Mouse (Mus musculus): ENCODE results near the gene Ptprn2.

Ptprn2 gene

DNA sequence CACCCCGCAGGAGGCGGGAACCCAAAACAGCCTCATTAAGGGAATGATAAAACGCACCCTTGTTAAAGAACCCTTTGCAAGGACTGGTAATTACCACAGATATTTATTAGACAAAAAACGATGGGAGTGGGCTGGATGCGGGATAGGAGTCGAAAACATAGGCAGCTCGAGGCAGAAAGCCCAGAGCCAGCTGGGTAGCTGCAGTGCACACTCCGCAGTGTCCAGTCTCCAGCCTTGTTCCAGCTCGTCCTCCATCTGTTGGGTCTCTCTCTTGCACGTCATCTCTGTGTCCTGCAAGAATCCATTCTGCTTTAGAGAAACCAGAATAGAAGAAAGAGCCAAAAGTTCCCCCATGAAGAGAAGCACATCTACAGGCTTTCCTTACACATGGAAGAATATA, 564.3 kb downstream of the Ptprn2 start:
- no peak for DNase-seq (ENCODE audit: low spot score in 2 of 2)

DNA sequence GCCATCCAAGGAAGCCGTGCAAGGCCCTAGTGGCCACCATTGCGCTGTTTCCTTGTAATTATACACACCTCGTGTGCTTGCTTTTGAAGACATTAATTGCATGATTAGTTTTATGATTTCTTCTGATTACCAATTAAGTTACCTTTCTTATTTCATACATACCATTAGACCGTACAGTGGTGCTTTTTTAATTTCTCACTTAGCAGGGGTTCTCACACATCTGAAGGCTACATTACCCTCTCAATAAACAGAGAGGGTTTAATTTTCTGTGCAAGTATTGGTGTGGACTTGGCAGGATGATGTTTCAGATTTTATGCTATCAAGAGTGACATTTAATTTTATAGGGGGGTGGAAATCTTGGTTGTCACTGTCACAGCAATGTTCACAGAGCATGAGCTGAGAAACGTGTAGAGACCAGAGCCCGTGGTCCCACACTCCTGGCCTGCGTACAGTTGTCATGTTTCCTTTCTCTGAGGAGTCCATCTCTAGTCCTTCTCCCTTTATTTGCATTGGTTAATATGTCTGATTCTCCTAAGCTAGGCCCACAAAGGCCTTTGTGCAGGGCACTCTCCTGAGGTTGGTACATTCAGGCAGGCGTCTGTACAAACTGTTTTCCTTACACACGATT, 567.8 kb downstream of the Ptprn2 start:
- no peak for DNase-seq (ENCODE audit: low spot score in 2 of 2)

DNA sequence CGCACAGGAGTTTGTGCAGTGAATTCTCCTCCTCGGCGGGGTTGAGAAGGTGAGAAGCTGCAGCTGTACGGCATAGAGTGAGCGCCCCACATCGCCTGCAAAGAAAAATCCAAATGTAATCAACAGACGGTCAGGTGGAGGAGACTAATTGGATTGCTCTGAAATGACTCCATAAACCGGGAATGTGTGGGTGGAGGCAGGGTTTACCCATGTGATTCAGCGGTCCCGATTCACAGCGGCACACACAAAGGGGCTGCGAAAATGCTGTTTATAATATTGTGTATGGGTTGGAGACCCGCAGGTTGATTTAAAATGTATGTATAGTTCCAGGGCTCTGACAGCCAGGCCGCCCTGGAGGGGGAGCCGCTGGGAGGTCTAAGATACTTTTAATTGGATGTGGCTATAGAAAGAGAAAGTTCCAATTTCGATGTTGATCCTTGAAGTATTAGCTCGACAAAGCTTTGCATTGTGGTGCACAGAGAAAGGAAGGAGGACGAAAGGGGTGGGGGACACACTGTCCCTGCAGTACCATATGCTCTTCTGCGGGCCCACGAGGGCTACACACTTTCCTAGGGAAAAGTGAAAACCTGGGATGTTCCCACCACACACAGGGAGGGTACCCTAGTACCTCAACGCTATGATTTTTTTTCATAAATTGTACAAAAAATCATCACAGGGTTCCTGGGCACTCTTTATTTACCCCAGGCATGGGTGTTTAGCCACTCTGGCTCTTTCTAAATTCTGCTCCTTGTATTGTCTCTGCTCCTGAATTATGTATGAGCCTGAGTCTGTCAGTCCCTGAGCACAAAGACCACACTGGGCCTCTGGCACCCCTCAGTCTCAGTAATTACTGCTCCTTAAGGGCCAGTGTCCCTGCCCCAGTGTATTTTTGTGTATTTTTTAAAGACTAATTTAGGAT, 568.6 kb downstream of the Ptprn2 start:
- DNase-seq (ENCODE audit: low spot score in 2 of 2), result no peak

DNA sequence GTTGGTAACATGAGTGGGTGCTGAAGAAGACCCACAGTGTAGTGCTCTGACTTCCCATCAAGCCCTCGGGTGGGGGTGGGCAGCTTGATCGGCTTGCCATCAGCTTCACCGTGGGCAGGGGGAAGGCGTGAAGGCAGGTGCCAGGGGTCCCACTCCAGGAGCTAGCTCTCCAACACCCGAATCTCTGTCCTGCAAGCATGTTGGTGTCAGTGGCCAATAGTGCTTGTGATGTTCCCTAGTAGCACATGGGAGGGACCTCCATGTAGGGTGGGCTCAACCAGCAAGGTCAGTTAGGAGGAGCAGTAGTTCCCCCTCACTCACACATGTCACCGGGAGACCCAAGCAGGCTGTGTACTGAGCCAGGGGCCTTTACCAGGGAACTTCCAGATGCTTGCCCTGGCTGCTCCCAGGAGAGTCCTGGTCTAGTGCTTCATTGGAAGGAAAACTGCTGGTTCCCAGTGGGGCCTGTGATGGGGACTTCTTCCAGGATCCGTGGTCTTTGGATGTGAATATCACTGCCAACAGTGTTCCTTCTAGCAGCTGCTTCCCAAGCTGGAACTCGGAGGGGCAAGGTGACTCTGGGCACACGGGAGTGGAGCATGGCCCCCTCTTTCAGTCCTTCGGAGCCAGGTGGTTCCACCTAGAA, 569.5 kb downstream of the Ptprn2 start:
- no peak for DNase-seq (ENCODE audit: low spot score in 2 of 2)

DNA sequence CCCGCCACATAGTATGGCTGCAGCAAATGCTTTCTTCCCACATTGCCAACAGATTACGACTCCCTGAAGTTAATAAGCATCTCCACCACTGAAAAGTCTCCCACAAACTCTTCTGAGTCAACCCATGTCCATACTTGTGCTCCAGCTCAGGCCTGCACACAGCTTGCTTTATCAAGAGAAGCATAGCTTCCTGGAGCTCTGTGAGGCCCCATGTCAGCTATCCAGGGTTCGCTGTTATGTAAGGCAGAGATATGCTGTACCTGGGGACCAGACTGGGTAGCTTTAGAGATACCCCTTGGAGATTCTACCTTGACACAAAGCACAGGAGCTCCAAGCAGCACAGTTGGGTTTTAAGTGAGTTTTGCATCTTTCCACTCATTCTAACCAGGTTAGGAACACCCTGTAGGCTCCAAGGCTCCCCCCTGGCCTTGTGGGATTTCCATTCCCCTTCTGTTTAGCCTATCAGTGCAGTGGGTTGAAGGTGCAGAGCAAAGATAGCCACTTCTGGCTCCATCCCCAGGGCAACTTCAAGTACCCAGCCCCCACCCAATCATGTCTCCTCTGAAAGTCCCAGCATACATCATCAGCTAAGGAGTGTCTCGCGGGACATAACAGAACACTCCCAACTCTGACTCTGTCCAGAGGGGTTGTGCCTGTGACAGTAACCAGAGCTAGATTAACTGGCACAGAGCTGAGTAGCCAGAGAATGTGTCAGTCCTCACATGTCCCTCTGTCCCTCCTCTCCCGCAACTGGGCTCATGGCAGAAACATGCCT, 572.9 kb downstream of the Ptprn2 start:
- no peak for DNase-seq (ENCODE audit: low spot score in 2 of 2)

DNA sequence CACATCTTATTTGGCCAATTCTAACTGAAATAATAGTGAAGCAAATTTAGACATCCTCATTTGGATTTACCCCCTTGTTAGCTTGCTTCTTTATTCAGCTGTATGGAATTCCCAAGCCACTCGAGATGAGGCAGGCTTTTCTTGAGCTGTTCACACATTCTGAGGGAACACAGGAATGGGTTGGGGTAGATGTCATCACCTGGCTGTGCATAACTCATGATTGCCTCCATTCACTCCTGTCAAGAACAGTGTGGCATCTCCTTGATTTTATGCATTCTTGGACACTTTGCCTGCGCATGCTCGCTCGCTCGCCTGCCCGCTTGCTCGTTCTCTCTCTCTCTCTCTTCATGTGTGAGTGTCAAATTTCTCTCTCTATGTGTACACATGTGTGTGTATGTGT, 573.5 kb downstream of the Ptprn2 start:
- DNase-seq (ENCODE audit: low spot score in 2 of 2), result no peak

DNA sequence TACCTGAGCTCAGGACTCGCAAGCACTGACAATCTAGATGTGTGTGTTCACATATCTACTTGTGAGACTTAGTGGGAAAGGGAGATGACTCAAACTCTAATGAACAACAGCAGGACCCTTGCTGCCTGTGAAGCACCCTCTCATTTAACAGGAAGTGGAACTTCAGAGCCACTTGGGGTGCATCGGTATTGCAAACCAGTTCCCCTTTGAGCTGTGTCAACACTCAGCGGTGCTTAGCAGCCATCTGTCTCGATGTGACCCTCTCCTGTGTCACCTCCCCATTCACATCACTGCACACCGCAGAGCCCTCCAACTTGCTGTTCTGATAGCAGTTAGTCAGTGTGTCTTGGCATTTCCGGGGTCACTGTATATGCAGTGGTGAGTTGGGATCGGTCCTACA, 592.1 kb downstream of the Ptprn2 start:
- DNase-seq (ENCODE audit: low spot score in 2 of 2), result peak; percentile 32 to 40

DNA sequence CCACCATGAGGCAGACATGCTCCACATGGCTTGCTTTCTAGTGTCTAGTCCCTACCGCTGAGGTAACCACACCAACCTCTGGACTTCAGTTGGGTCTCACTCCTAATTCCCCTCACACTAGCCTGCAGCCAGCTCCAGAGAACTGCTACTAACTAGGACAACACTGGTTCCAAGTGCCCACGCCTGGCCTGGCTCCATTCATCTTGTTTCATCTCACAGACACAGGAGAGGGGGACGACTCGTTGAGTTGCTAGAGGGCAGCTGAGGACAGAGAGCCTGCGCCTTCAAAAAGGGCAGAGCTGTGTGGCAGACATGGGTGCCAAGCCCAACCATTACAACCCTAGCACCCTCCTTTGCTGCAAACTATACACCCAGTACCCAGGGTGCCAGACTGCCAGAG, 593.4 kb downstream of the Ptprn2 start:
- DNase-seq (ENCODE audit: low spot score in 2 of 2), result no peak

DNA sequence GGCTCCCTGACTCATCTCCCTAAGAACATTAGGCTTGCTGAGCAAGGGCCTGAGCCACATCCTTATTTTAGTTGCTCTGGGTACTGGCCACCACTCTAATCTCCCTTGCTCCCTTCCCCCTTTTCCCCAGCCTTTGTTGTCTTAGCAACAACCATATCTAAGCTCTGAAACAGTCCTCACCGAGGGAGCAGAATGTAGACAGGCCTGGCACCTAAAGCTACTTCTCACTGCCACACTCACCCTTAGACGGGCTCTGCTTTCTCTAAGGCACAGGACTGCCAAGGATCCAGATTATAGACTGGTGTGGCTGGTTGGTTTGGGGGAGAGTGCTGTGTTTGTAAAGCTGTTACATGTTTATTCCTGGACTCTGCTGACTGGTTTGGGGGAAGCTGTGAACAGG, 594.2 kb downstream of the Ptprn2 start:
- DNase-seq (ENCODE audit: low spot score in 2 of 2), result no peak

DNA sequence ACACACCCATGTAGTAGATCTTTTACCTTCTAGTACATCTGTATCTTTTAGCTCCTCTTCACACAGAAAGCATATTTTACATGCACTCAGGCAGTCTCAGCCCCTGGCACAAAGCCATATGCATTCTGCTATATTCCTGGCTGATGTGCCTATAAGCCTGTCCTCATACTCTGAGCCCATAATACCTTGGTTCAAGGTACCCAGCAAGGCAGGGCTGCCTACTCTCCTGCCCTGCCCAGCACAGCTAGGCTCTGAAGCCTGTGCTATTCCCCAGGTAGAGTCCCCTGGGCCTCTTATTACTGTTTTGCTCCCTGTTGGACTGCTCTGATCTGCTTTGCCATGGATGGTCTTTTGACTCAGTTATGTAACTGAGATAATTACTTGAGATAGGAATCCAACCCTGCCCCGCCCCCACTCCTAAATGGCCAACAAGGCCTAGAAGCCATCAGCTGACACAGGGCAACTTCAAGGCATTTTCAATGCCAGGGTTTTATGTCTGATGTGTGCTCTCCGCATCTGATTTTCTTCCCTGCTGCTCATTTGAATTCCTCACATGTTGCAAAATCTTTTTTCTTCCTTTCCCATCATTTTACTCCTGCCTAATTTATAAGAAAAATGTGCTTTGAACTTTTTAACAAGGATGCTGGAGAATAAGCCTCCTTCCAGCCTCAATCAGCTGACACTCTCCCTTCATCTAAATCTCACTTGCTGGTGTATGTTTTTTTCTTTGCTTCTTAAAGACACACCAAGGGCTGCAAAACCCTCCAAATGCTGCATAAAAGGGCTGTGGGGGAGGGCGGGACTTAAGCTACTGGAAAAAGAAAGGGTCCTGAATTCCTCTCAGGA, 598.6 kb downstream of the Ptprn2 start:
- no peak for DNase-seq (ENCODE audit: low spot score in 2 of 2)

DNA sequence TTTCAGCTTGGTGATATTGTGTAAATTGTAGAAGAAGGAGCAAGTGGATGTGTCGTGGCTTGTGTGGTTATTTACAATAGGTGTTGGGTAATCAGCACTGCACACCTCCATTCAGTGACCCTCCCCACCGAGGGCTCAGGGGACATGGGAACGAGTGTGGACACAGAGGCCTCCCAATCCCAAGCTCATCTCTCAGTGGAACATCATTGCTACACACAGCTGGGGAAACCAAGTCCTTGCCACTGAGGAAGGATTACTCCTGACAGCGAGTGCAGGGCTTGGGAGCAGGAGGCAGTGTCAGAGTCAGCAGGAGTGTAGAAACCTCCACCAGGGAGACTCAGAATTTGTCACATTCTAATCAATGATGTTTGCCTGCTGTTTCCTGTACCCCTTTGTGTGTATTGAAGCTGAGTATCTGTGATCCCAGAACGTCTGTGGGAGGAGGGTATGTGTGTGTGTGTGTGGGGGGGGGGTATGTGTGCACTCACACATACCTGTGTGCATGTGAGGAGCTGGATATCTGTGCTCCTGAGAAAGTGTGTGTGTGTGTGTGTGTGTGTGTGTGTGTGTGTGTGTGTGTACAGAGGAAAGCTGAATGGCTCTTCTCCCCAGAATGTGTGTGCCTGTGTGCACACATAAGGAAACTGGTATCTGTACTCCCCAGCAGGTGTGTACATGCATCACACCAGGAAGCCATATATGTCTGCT, 599.3 kb downstream of the Ptprn2 start:
- no peak for DNase-seq (ENCODE audit: low spot score in 2 of 2)

DNA sequence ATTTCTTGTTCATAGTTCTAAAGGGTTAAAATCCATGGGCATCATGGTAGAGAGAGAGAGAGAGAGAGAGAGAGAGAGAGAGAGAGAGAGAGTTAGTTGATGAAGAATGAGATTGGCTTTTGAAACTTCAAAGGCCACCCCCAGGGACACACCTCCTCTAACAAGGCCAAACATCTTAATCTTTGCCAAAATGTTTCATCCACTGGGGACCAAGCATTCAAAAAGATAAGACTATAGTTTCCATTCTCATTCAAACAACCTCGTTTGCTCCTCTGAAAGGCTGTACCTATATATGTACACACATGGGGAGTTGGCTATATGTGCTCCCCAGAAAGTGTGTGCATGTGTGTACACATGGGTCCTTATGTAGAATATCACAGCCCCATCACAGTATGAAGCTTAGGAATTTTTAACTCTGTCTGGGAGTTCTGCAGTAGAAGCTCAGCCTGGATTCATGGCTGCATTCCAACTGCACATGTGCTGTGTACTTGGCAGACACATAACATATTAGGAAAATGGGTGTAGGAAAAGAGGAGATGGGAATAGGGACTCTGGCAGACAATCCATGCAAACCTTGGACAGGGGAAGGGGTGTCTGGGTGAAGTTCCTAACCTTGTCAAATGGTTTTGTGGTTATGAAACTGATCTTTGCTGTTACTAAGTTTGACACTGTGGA, 600.3 kb downstream of the Ptprn2 start:
- no peak for DNase-seq (ENCODE audit: low spot score in 2 of 2)

DNA sequence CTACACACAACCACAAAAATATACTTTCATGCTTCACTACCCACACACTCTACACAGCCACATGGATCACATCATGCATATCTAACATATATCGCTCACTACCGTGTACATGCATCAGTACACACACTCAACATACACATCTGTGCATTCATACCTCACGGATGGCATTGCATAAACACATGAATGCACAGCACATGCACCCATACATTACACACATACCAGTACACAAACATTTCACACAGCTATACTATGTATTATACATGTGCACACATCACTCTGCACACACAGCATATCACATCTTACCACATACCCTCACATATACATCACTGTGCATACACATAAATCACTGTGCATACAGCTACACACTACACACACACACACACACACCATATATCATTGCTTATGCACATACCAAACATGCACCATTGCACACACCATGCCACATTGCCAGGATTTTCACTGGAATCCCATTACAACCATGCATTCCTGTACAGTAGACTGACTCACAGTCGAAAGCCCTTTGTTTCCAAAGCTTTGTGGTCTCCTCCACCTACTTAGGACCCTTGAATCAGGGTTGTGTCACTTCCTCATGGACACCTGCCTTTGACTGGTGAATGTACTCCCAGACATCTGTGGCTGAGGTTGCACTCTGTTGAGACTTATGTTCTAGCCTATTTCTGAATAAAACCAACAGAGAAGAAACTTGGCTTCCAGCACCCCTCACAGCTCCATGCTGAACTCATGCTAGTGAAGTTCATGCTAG, 607.0 kb downstream of the Ptprn2 start:
- no peak for DNase-seq (ENCODE audit: low spot score in 2 of 2)

DNA sequence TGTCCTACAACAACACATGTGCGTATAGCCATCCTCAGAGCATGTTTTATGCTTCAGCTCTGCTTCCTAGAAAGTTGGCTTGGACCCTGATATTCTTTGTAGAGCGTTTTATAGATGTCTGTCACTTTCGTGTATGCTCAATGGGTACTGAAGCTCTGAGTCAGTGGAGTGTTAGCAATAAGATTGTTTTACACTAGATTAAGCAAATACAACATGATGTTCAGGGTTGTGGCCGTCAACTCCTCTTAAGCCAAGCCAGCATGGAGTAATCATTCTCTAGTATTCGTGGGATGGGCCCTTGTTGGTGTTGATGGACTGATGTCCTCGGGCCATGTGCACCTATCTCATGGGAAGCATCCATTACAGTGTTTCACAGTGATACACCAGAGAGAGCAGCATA, 610.4 kb downstream of the Ptprn2 start:
- DNase-seq (ENCODE audit: low spot score in 2 of 2), result no peak

DNA sequence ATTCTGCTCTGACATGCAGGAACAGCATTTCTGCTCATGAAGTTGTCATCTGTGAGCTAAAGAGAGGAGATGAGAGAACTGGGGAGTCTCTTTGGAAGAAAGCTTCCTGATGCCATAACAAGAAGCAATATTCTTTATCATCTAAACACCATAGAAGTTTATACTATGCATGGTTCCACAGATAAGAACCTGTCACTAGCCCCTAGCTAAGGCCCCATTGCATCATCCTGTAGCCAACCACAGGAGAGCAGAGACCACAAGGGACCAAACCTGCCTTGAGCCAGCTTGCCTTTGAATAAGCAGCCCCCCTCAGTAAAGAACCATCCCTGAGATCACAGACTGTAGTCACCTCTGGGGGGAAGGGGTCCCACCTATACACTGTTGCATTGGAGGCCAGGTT, 612.8 kb downstream of the Ptprn2 start:
- no peak for DNase-seq (ENCODE audit: low spot score in 2 of 2)

DNA sequence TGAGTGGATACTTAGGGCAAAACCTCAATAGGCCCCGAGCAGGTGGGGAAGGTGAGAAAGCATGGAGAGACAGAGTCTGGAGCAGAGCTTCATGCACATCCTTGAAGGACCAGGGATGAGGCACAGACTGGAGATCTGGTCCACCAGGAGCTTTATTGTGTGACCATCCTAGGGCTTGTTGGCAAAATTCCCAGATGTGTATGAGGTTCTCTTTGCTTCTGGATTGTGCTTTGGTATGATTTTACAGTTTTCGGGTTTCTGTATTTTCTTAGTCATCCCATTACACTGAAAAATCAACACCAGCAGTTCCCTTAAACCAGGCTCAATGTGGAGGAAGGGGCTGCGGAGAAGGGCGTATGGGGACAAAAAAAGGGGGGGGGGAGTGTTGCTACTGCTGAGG, 621.2 kb downstream of the Ptprn2 start:
- DNase-seq (ENCODE audit: low spot score in 2 of 2), result no peak

DNA sequence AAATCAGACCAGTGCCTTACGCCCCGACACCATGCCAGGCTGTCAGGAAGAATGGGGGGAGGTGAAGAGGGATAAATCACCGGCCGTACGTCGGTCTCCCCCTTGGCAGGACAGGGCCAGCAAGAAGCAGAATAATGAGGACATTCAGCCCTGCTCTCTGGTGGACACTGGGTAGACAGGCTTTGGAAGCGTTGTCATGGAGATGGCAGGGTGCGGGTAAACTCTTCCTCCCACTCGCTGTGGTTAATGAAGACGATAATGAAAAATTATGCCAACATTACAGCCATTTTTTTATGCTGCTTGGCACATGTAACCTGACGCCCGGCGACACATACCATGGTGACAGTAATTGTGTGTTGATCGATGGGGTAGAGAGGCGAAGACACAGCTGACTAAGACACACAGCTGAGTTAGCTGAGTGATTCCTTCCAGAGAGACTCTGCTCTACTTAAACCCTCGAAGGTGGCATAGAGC, 621.7 kb downstream of the Ptprn2 start:
- no peak for DNase-seq (ENCODE audit: low spot score in 2 of 2)

DNA sequence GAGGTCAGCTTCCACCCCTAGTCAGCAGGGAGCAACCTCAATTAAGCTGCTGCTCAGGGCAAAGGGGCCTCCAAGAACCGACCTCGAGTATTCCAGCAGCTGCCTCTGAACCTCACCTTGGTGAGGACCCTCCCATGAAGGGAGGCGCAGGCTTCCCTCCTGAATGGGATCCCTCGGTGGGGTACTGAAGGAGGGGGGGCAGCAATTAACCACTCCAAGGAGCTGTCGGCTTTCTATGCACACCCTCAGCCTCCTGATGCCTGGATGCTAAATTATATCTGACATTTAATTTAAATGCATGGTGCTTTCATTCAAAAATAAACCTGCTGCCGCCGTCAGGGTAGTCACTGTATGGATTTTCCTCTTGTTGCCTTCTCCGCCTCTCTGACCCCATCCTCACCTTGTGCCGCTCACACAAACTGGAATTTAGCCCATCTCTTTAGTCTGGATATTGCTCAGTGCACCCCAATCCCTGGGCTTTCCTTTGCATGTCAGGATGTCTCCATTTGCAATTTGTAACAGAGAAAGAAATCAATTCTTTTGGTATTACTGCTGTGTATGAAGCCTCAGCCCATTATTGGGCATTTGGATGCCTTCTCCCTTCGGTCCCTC, 629.8 kb downstream of the Ptprn2 start:
- DNase-seq (ENCODE audit: low spot score in 2 of 2), result no peak

DNA sequence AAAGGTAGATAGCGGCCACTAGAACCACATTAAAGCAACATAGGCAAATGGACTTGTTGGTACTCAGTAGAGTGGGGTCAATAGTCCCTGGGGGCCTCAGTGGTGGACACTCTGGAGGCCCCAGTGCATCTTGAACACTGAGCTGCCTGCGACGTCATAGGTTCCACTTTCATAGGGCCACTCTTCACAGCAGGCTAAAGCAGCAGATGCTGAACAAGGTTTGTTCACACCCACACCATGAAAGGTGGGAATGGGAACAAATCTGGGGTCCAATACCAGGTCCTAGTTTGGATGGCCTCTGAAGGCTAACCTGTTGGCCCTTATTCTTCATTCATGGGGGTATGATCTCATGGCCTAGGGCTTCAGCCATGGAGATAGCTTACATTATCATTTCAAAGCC, 641.6 kb downstream of the Ptprn2 start:
- DNase-seq (ENCODE audit: low spot score in 2 of 2), result no peak
